Mouse (Mus musculus) erythroblast, embryonic 14.5 days (primary cell): ENCODE data around the gene Trpm3.

Experiments used
- GATA1 ChIP-seq: IDR thresholded peaks from 2 replicates; pipeline ENCODE4 v1.6.1; 2012; ENCODE audit warnings: low read length, inconsistent platforms, mixed read lengths
- TAL1 ChIP-seq: IDR thresholded peaks from 3 replicates; pipeline ENCODE4 v1.6.1; 2012; ENCODE audit warnings: low read length, inconsistent platforms, mixed read lengths

DNA sequence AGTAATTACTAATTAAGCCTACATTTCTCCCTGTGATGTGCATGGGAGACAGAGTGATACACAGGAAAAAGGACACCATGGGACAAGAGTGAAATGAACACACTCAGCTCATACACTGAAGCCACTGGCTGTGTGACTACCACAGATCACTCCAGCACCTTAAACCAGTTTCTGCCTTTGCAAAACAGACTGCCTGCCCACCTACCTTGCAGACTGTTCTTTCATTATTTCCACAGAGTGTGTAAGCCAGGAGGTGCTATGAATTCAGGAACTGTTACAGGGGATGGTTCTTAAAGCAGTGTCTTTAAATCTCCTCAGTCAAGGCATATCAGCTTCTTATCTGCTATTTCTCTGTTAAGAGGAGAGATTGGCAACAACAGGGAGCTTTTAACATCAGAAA lies 642.7 kb downstream of the Trpm3 start:
- TF ChIP-seq TAL1 = no peak
- TF ChIP-seq GATA1 = no peak
